ENCODE assay signal across 9 mouse cellular contexts in genomic region chr14:77926718-77927117, GRCm38 (mm10). TPM values are rescaled to one million over a fixed set of nuclear protein-coding genes. Genes with fewer than 3 reads are reported as not detected.
A peak's percentile ranks its signal among the peaks of the same experiment; 100 is the strongest.
DNase-seq lines count a peak whose midpoint lies in the region; ATAC-seq and TF ChIP-seq lines count a peak whose summit lies in the region.
"Had no signal": no experiment of that assay in that cellular context is flagged by ENCODE, and none has a peak within 500 bp of the region (broad histone marks: within the 10 kb centered on the region; RNA-seq: fewer than 3 reads in every experiment).

No protein-coding gene starts in this region.

- no peak overlapping the region for H3K9ac ChIP-seq in liver, adult 2 months (ENCODE audit: low read depth, low read length)
- no peak overlapping the region for H3K9ac ChIP-seq in liver, embryonic 12.5 days
- H3K9ac ChIP-seq in embryonic facial prominence, embryonic 11.5 days (replicated peaks; ENCODE audit: low read length) = no peak overlapping the region
- H3K9ac ChIP-seq in forebrain, embryonic 15.5 days (replicated peaks) = no peak overlapping the region
- H3K9ac ChIP-seq: hindbrain, embryonic 15.5 days had no signal

- no peak overlapping the region for H3K4me3 ChIP-seq in liver, adult 2 months (ENCODE audit: insufficient read depth, low read depth, low read length)
- no peak overlapping the region for H3K4me3 ChIP-seq in liver, embryonic 12.5 days
- no peak overlapping the region for H3K4me3 ChIP-seq in embryonic facial prominence, embryonic 11.5 days (ENCODE audit: low read depth, low read length)
- no peak overlapping the region for H3K4me3 ChIP-seq in forebrain, embryonic 15.5 days
- H3K4me3 ChIP-seq: hindbrain, embryonic 15.5 days had no signal

- DNase-seq in gastrocnemius, adult 18-20 months (ENCODE audit: low spot score) = peak; percentile 15
- no peak for DNase-seq in gastrocnemius, postnatal 14 days
- DNase-seq in liver, adult 2 months (ENCODE audit: extremely low read depth, low read depth, low spot score) = no peak
- peak; percentile 12 for DNase-seq in ZHBTc4 (ENCODE audit: low read depth, low spot score)
- peak; percentile 50 for DNase-seq in embryonic facial prominence, embryonic 11.5 days (ENCODE audit: low spot score)

- H3K4me1 ChIP-seq in liver, adult 2 months (ENCODE audit: control insufficient read depth, insufficient read depth, low read length) = no peaks in the 10 kb centered on the region
- H3K4me1 ChIP-seq in liver, embryonic 12.5 days = no peaks in the 10 kb centered on the region
- no peaks in the 10 kb centered on the region for H3K4me1 ChIP-seq in embryonic facial prominence, embryonic 11.5 days (ENCODE audit: control insufficient read depth, insufficient read depth, low read length)
- no peaks in the 10 kb centered on the region for H3K4me1 ChIP-seq in forebrain, embryonic 15.5 days
- H3K4me1 ChIP-seq: hindbrain, embryonic 15.5 days had no signal

- no peaks in the 10 kb centered on the region for H3K36me3 ChIP-seq in liver, adult 2 months (ENCODE audit: control insufficient read depth, insufficient read depth, low read length)
- H3K36me3 ChIP-seq in liver, embryonic 12.5 days = no peaks in the 10 kb centered on the region
- H3K36me3 ChIP-seq in embryonic facial prominence, embryonic 11.5 days (replicated peaks; ENCODE audit: control insufficient read depth, insufficient read depth, low read depth, low read length) = no peaks in the 10 kb centered on the region
- no peaks in the 10 kb centered on the region for H3K36me3 ChIP-seq in forebrain, embryonic 15.5 days
- H3K36me3 ChIP-seq: hindbrain, embryonic 15.5 days had no signal

- ATAC-seq in liver, embryonic 12.5 days = no peak
- no peak for ATAC-seq in embryonic facial prominence, embryonic 11.5 days (replicated peaks; ENCODE audit: insufficient number of reproducible peaks, low FRiP score, low TSS enrichment, low read depth)
- peak; percentile 71; the same call in 1 of the 2 replicates for ATAC-seq in megakaryocyte-erythroid progenitor cell, adult 5-6 weeks (replicated peaks; ENCODE audit: low FRiP score, low TSS enrichment, poor library complexity, severe bottlenecking)
- ATAC-seq in forebrain, embryonic 15.5 days (replicated peaks) = no peak

- no peaks in the 10 kb centered on the region for H3K27me3 ChIP-seq in liver, adult 2 months (ENCODE audit: control insufficient read depth, insufficient read depth, low read length)
- no peaks in the 10 kb centered on the region for H3K27me3 ChIP-seq in liver, embryonic 12.5 days (replicated peaks)
- no peaks in the 10 kb centered on the region for H3K27me3 ChIP-seq in embryonic facial prominence, embryonic 11.5 days (ENCODE audit: control insufficient read depth, insufficient read depth, low read length)
- no peaks in the 10 kb centered on the region for H3K27me3 ChIP-seq in forebrain, embryonic 15.5 days
- H3K27me3 ChIP-seq: hindbrain, embryonic 15.5 days had no signal

- H3K9me3 ChIP-seq in liver, embryonic 12.5 days (replicated peaks) = no peaks in the 10 kb centered on the region
- H3K9me3 ChIP-seq in embryonic facial prominence, embryonic 11.5 days (replicated peaks; ENCODE audit: control insufficient read depth, low read length) = no peaks in the 10 kb centered on the region
- no peaks in the 10 kb centered on the region for H3K9me3 ChIP-seq in forebrain, embryonic 15.5 days
- H3K9me3 ChIP-seq: hindbrain, embryonic 15.5 days had no signal

- WGBS in liver, adult 2 months = 53% methylated on average over 3 of the region's 3 CpGs
- 45% methylated on average over 3 of the region's 3 CpGs for WGBS in liver, embryonic 12.5 days (ENCODE audit: insufficient replicate concordance)
- 49% methylated on average over 3 of the region's 3 CpGs for WGBS in embryonic facial prominence, embryonic 11.5 days
- 35% methylated on average over 3 of the region's 3 CpGs for WGBS in forebrain, embryonic 15.5 days

- no peak for TF ChIP-seq POLR2A in liver, adult 2 months (IDR thresholded peaks at IDR 0.05; ENCODE audit: extremely low read depth, insufficient read depth, low read length)

- H3K27ac ChIP-seq in liver, adult 2 months (replicated peaks; ENCODE audit: insufficient read depth, low read depth, low read length) = no peak overlapping the region
- H3K27ac ChIP-seq in liver, embryonic 12.5 days = no peak overlapping the region
- H3K27ac ChIP-seq in embryonic facial prominence, embryonic 11.5 days (replicated peaks; ENCODE audit: low read depth, low read length) = no peak overlapping the region
- no peak overlapping the region for H3K27ac ChIP-seq in forebrain, embryonic 15.5 days (replicated peaks)
- H3K27ac ChIP-seq: hindbrain, embryonic 15.5 days had no signal

- H3K79me2 ChIP-seq in liver, adult 2 months (ENCODE audit: control insufficient read depth, insufficient read depth, low read length) = no peaks in the 10 kb centered on the region

- intact Hi-C loops in gastrocnemius, postnatal 14 days (cut with DNase I; ENCODE audit: low total_unique reads) = loop anchor here (5.0 to 10.0 kb wide), 2 partner anchors 192 to 784 kb away; no protein-coding TSS in a partner anchor

- TF ChIP-seq CTCF in liver, adult 2 months (IDR thresholded peaks at IDR 0.05; ENCODE audit: low read depth, low read length) = peak; percentile 16; the same call in 1 of the 2 replicates

- H3K4me2 ChIP-seq in liver, embryonic 12.5 days = no peak overlapping the region
- H3K4me2 ChIP-seq in embryonic facial prominence, embryonic 11.5 days (ENCODE audit: low read depth, low read length) = no peak overlapping the region
- no peak overlapping the region for H3K4me2 ChIP-seq in forebrain, embryonic 15.5 days (replicated peaks)
- H3K4me2 ChIP-seq: hindbrain, embryonic 15.5 days had no signal

RNA-seq across cellular contexts. Expression of gene Epsti1, which starts 22.7 kb away (rescaled TPM):
- total RNA-seq in gastrocnemius, adult 18-20 months (2021) = under 1 TPM; 0.16 to 0.26 TPM
- total RNA-seq in gastrocnemius, postnatal 14 days (2021) = under 1 TPM; 0.20 to 0.21 TPM
- total RNA-seq in liver, adult 2 months (2014; rRNA removed) = 3.7 and 5.9 TPM in 2 replicates
- 0.95 and 1.4 TPM in 2 replicates for polyA plus RNA-seq in liver, adult 2 months (2012; rRNA removed)
- polyA plus RNA-seq in liver, embryonic 12.5 days (2016; fragmentation: Nextera tagmentation; extraction: Ambion mirVana) = 1.1 and 1.2 TPM in 2 replicates
- polyA plus RNA-seq in embryonic facial prominence, embryonic 11.5 days (2014; fragmentation: Nextera tagmentation; extraction: Ambion mirVana) = 0.13 and 0.33 TPM in 2 replicates
- 0.52 and 1.7 TPM in 2 replicates for total RNA-seq in megakaryocyte-erythroid progenitor cell, adult 5-6 weeks (2014; fragmentation: Nextera tagmentation)
- total RNA-seq in megakaryocyte-erythroid progenitor cell, adult 5-6 weeks (2017) = 21.2 and 24.5 TPM in 2 replicates
- polyA plus RNA-seq in forebrain, embryonic 15.5 days (2015; fragmentation: Nextera tagmentation; extraction: Ambion mirVana) = 0.20 and 0.34 TPM in 2 replicates

RNA-seq across cellular contexts. Expression of gene Dnajc15, which starts 51.8 kb away (rescaled TPM):
- 100 to 1,000 TPM; 126 to 141 TPM for total RNA-seq in gastrocnemius, adult 18-20 months (2021)
- 100 to 1,000 TPM in 1 of 2 experiments, 10 to 100 TPM in 1; 98.7 to 108 TPM for total RNA-seq in gastrocnemius, postnatal 14 days (2021)
- total RNA-seq in liver, adult 2 months (2014; rRNA removed) = 9.0 and 10.1 TPM in 2 replicates
- 5.3 and 5.8 TPM in 2 replicates for polyA plus RNA-seq in liver, adult 2 months (2012; rRNA removed)
- polyA plus RNA-seq in liver, embryonic 12.5 days (2016; fragmentation: Nextera tagmentation; extraction: Ambion mirVana) = 60.8 and 62.5 TPM in 2 replicates
- 126 and 129 TPM in 2 replicates for polyA plus RNA-seq in embryonic facial prominence, embryonic 11.5 days (2014; fragmentation: Nextera tagmentation; extraction: Ambion mirVana)
- 37.4 and 46.6 TPM in 2 replicates for total RNA-seq in megakaryocyte-erythroid progenitor cell, adult 5-6 weeks (2014; fragmentation: Nextera tagmentation)
- 30.7 and 45.1 TPM in 2 replicates for total RNA-seq in megakaryocyte-erythroid progenitor cell, adult 5-6 weeks (2017)
- 61.4 and 64.4 TPM in 2 replicates for polyA plus RNA-seq in forebrain, embryonic 15.5 days (2015; fragmentation: Nextera tagmentation; extraction: Ambion mirVana)

Comparison
In these comparisons a context has a peak if more than half of its experiments do, and no peak if none do; other contexts are left out.
1. DNase-seq: peak in gastrocnemius, adult 18-20 months (single experiment), ZHBTc4 (single experiment) and embryonic facial prominence, embryonic 11.5 days (single experiment); none in gastrocnemius, postnatal 14 days (single experiment) and liver, adult 2 months (single experiment).